Mouse (Mus musculus): ENCODE data around the gene Pfkm.

DNA sequence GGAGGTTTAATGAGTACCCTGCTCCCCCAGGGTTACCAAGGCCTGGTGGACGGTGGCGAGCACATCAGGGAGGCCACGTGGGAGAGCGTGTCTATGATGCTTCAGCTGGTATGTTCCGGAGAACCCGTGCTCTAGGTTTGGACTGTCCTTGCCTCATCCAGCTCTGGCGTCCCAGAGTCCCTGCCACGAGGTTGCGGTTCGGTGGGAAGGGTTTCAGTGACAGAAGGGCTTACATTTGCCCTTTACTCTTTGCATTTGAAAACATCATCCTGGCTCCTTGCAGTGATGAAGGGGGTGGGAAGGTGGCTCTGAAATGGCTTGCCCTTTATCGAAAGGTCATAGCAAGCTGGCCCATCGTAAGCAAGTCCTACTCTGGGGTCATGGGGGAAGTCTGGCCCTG, 27.0 kb downstream of the Pfkm start:
- TF ChIP-seq POLR2A (IDR thresholded peaks at IDR 0.05; ENCODE audit: extremely low read depth, insufficient read depth, low read length) (no peak), CTCF (IDR thresholded peaks at IDR 0.05; ENCODE audit: low read depth, low read length) (no peak)

Data from liver, adult 2 months (tissue).